Mouse (Mus musculus): ENCODE measurements around the gene Fuk. TPM values are rescaled to one million over a fixed set of nuclear protein-coding genes. Genes with fewer than 3 reads are reported as not detected.
"Not testable (repeated sequence)": the region's sequence is repeated elsewhere in the genome, so short reads cannot be mapped to it uniquely, and the experiment has no call there.

Gene Fuk
- total RNA-seq, 1 experiment from 2014 or later = 3.3 TPM

- ATAC-seq (replicated peaks in 1 of 2; ENCODE audit: insufficient read depth in 1 of 2, low FRiP score in 2 of 2, low TSS enrichment in 1 of 2, low read depth in 1 of 2, poor library complexity in 2 of 2, severe bottlenecking in 2 of 2) = no peak
Observed at GRCm38 (mm10) chr8:110892913-110893312, 9.4 kb downstream of the Fuk start.

GRCm38 (mm10) chr8:110892040-110892439 is 10.2 kb downstream of the Fuk start:
- no peak for ATAC-seq (replicated peaks in 1 of 2; ENCODE audit: insufficient read depth in 1 of 2, low FRiP score in 2 of 2, low TSS enrichment in 1 of 2, low read depth in 1 of 2, poor library complexity in 2 of 2, severe bottlenecking in 2 of 2)

- ATAC-seq (replicated peaks in 1 of 2; ENCODE audit: insufficient read depth in 1 of 2, low FRiP score in 2 of 2, low TSS enrichment in 1 of 2, low read depth in 1 of 2, poor library complexity in 2 of 2, severe bottlenecking in 2 of 2) = no peak
Observed at GRCm38 (mm10) chr8:110889904-110890470, 12.3 kb downstream of the Fuk start.

- no peak for ATAC-seq (replicated peaks in 1 of 2; ENCODE audit: insufficient read depth in 1 of 2, low FRiP score in 2 of 2, low TSS enrichment in 1 of 2, low read depth in 1 of 2, poor library complexity in 2 of 2, severe bottlenecking in 2 of 2)
Observed at GRCm38 (mm10) chr8:110888860-110889259, 13.4 kb downstream of the Fuk start.

GRCm38 (mm10) chr8:110888441-110888840 is 13.8 kb downstream of the Fuk start:
- no peak for ATAC-seq (replicated peaks in 1 of 2; ENCODE audit: insufficient read depth in 1 of 2, low FRiP score in 2 of 2, low TSS enrichment in 1 of 2, low read depth in 1 of 2, poor library complexity in 2 of 2, severe bottlenecking in 2 of 2)

- ATAC-seq (replicated peaks in 1 of 2; ENCODE audit: insufficient read depth in 1 of 2, low FRiP score in 2 of 2, low TSS enrichment in 1 of 2, low read depth in 1 of 2, poor library complexity in 2 of 2, severe bottlenecking in 2 of 2) = no peak
Observed at GRCm38 (mm10) chr8:110887551-110887950, 14.7 kb downstream of the Fuk start.

- no peak for ATAC-seq (replicated peaks in 1 of 2; ENCODE audit: insufficient read depth in 1 of 2, low FRiP score in 2 of 2, low TSS enrichment in 1 of 2, low read depth in 1 of 2, poor library complexity in 2 of 2, severe bottlenecking in 2 of 2)
Observed at GRCm38 (mm10) chr8:110886634-110887033, 15.7 kb downstream of the Fuk start.

GRCm38 (mm10) chr8:110883824-110884223 is 18.5 kb downstream of the Fuk start:
- no peak for ATAC-seq (replicated peaks in 1 of 2; ENCODE audit: insufficient read depth in 1 of 2, low FRiP score in 2 of 2, low TSS enrichment in 1 of 2, low read depth in 1 of 2, poor library complexity in 2 of 2, severe bottlenecking in 2 of 2)

- no peak for ATAC-seq (replicated peaks in 1 of 2; ENCODE audit: insufficient read depth in 1 of 2, low FRiP score in 2 of 2, low TSS enrichment in 1 of 2, low read depth in 1 of 2, poor library complexity in 2 of 2, severe bottlenecking in 2 of 2)
Observed at GRCm38 (mm10) chr8:110881741-110882310, 20.5 kb downstream of the Fuk start.

GRCm38 (mm10) chr8:110877862-110878261 is 24.4 kb downstream of the Fuk start:
- ATAC-seq (replicated peaks in 1 of 2; ENCODE audit: insufficient read depth in 1 of 2, low FRiP score in 2 of 2, low TSS enrichment in 1 of 2, low read depth in 1 of 2, poor library complexity in 2 of 2, severe bottlenecking in 2 of 2) = no peak

GRCm38 (mm10) chr8:110870501-110870900 is 31.8 kb downstream of the Fuk start:
- no peak for ATAC-seq (replicated peaks in 1 of 2; ENCODE audit: insufficient read depth in 1 of 2, low FRiP score in 2 of 2, low TSS enrichment in 1 of 2, low read depth in 1 of 2, poor library complexity in 2 of 2, severe bottlenecking in 2 of 2)

- not testable (repeated sequence) for ATAC-seq (replicated peaks in 1 of 2; ENCODE audit: insufficient read depth in 1 of 2, low FRiP score in 2 of 2, low TSS enrichment in 1 of 2, low read depth in 1 of 2, poor library complexity in 2 of 2, severe bottlenecking in 2 of 2)
Observed at GRCm38 (mm10) chr8:110861347-110862025, 40.8 kb downstream of the Fuk start.

- peak; percentile 37 to 69; a peak in 2 of 4 replicates for ATAC-seq (replicated peaks in 1 of 2; ENCODE audit: insufficient read depth in 1 of 2, low FRiP score in 2 of 2, low TSS enrichment in 1 of 2, low read depth in 1 of 2, poor library complexity in 2 of 2, severe bottlenecking in 2 of 2)
Observed at GRCm38 (mm10) chr8:110859651-110860501, 42.4 kb downstream of the Fuk start.

GRCm38 (mm10) chr8:110856760-110857461 is 45.4 kb downstream of the Fuk start:
- no peak for ATAC-seq (replicated peaks in 1 of 2; ENCODE audit: insufficient read depth in 1 of 2, low FRiP score in 2 of 2, low TSS enrichment in 1 of 2, low read depth in 1 of 2, poor library complexity in 2 of 2, severe bottlenecking in 2 of 2)

GRCm38 (mm10) chr8:110856073-110856472 is 46.2 kb downstream of the Fuk start:
- ATAC-seq (replicated peaks in 1 of 2; ENCODE audit: insufficient read depth in 1 of 2, low FRiP score in 2 of 2, low TSS enrichment in 1 of 2, low read depth in 1 of 2, poor library complexity in 2 of 2, severe bottlenecking in 2 of 2) = not testable (repeated sequence)

- ATAC-seq (replicated peaks in 1 of 2; ENCODE audit: insufficient read depth in 1 of 2, low FRiP score in 2 of 2, low TSS enrichment in 1 of 2, low read depth in 1 of 2, poor library complexity in 2 of 2, severe bottlenecking in 2 of 2) = no peak
Observed at GRCm38 (mm10) chr8:110851186-110851585, 51.1 kb downstream of the Fuk start.
